Mouse (Mus musculus): Measurements from ENCODE around the gene Efna5.

DNA sequence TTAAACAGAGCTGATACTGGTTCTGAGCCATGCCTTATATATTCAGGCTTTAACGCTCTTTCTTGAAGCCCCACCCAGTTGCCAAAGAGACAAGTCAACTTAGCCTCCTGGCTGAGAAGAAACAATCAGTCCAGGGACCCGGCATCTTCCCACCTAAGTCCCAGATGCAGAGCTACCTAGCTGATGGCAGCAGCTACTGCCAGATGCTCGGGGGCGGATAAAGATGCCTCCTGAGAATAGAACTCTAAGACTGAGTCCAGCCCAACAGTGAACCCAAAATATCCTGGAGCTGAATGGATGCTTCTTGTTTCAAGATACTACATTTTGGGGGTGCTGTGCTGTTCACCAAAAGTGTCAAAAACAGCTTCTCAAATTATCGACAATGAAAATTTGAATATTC lies 8.9 kb upstream of the Efna5 start:
- TF ChIP-seq CTCF (IDR thresholded peaks at IDR 0.05; ENCODE audit: low read depth, low read length) (no peak), POLR2A (IDR thresholded peaks at IDR 0.05; ENCODE audit: extremely low read depth, insufficient read depth, low read length) (no peak)
